Mouse (Mus musculus) B cell, adult 67 days (primary cell): ENCODE results near the gene Zkscan2. TPM values are rescaled to one million over a fixed set of nuclear protein-coding genes. Genes with fewer than 3 reads are reported as not detected.

Experiments
- total RNA-seq, 2 experiments: library from RNA; stranded (reverse); gene quantifications; 4 replicates each; pipeline ENCODE4 v1.2.4; 2023

The Zkscan2 gene
- total RNA-seq, result 1 to 10 TPM in 1 of 2 experiments, under 1 TPM in 1; 0.21 to 1.1 TPM

DNA sequence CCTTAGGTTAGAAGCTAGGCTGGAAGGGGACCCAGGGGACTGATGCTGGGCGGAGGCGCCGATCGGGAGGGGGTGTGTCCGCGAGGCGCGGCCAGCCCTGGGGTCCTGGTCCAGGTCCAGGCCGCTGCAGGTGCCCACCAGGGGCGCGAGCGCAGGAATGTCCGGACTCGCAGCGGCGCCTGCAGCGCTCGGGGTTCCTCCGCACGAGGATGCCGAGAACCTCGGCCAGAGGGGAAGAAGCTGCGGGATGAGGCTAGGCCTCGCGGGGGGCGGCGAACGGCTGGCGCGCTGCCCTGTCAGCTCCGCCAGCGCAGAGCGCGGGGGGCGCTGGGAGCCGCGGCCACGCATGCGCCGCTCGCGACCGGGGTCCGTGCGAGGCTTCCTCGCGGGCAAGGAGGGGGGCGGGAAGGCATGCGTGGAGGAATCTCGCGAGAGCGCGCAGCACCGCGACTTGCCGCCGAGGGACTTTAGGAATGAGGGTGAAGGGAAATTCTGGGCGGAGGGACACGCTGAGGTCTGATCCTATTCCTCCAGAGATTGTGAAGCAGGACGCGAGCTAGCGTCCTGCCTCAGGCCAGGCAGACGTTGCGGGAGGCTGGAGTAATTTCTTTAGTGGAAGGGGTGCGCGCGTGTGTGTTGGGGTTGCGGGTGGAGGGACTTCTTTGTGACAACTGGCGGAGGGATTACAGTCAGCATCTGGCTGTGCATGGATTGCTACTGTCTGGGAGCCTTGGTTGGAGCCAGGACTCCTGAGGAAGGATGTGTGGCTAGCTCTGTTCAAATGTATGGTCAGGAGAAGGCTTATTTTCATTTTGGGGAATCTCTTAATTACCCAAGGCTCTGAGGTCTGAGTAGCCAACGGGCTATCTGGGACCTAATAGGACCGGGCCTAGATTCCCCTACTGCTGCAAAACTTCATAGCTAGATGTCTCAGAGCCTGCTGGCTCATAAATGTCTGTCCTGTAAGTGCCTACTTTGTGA is at the start of gene Zkscan2:
TSS of gene Zkscan2 (minus strand) at position 211 of the 981 bp plus-strand sequence.

GRCm38 (mm10) chr7:123462070-123462501 is 38.2 kb downstream of the Zkscan2 start, which contains the start of gene Aqp8:
Gene Aqp8 (plus strand): TSS chr7:123462291.

Other genes with a start within 250 kb of the Zkscan2 start
- 10 to 100 TPM; 12.7 to 16.1 TPM for gene Lcmt1, start 130.7 kb downstream of the Zkscan2 start, total RNA-seq
- gene Arhgap17, start 130.5 kb downstream of the Zkscan2 start, total RNA-seq, result 100 to 1,000 TPM; 281 to 323 TPM
- gene Aqp8, start 38.2 kb downstream of the Zkscan2 start, total RNA-seq, result not detected